Mouse (Mus musculus) heart, embryonic 13.5 days (tissue): Measurements from ENCODE around the gene Rptor. TPM values are rescaled to one million over a fixed set of nuclear protein-coding genes. Genes with fewer than 3 reads are reported as not detected.

ENCODE experiments used
- ATAC-seq: fragments of 200-750 bp; cut with Nextera tagmentation; 2 replicates; pipeline ENCODE4 v1.8.0; 2017; ENCODE audit warnings: moderate TSS enrichment; ENCODE audit not compliant: insufficient number of reproducible peaks, low FRiP score, low TSS enrichment; ENCODE audit errors: extremely low read depth
- H3K27ac ChIP-seq: fragments of 300-500 bp; sonication (generic); replicated peaks from 2 replicates; pipeline ENCODE4 v1.5.1; 2015; ENCODE audit warnings: moderate library complexity, mild to moderate bottlenecking, inconsistent platforms
- H3K27me3 ChIP-seq: fragments of 300-500 bp; sonication (generic); replicated peaks from 2 replicates; pipeline ENCODE4 v1.6.1; 2015; ENCODE audit warnings: mild to moderate bottlenecking, inconsistent platforms
- H3K36me3 ChIP-seq: fragments of 300-500 bp; sonication (generic); 2 replicates; pipeline ENCODE4 v1.6.1; 2015; ENCODE audit warnings: mild to moderate bottlenecking, inconsistent platforms
- H3K4me1 ChIP-seq: fragments of 300-500 bp; sonication (generic); 2 replicates; pipeline ENCODE4 v1.6.1; 2015; ENCODE audit warnings: inconsistent platforms
- H3K4me2 ChIP-seq: fragments of 300-500 bp; sonication (generic); 2 replicates; pipeline ENCODE4 v1.6.1; 2015; ENCODE audit warnings: inconsistent platforms, mild to moderate bottlenecking, moderate library complexity
- H3K4me3 ChIP-seq: fragments of 300-500 bp; sonication (generic); 2 replicates; pipeline ENCODE4 v1.5.1; 2015; ENCODE audit warnings: moderate library complexity, mild to moderate bottlenecking, inconsistent platforms
- H3K9ac ChIP-seq: fragments of 300-500 bp; sonication (generic); 2 replicates; pipeline ENCODE4 v1.6.1; 2015; ENCODE audit warnings: inconsistent platforms, mild to moderate bottlenecking, moderate library complexity
- H3K9me3 ChIP-seq: fragments of 300-500 bp; sonication (generic); 2 replicates; pipeline ENCODE4 v1.6.1; 2016; ENCODE audit warnings: inconsistent platforms
- WGBS: fragments of 180-500 bp; shearing (Covaris S2); methylation state at CpG from one replicate; pipeline ENCODE4 v1.1.7; 2015; ENCODE audit warnings: mixed read lengths; 5-methylcytosine and 5-hydroxymethylcytosine counted together
- polyA plus RNA-seq: library from polyadenylated mRNA; unstranded; fragments of >200 nt; fragmentation: Nextera tagmentation; extraction: Ambion mirVana; gene quantifications from 2 replicates; pipeline ENCODE4 v1.2.1, GENCODE M21; 2015

Rptor gene
- polyA plus RNA-seq, 1 experiment from 2014 or later: 7.0 TPM

DNA sequence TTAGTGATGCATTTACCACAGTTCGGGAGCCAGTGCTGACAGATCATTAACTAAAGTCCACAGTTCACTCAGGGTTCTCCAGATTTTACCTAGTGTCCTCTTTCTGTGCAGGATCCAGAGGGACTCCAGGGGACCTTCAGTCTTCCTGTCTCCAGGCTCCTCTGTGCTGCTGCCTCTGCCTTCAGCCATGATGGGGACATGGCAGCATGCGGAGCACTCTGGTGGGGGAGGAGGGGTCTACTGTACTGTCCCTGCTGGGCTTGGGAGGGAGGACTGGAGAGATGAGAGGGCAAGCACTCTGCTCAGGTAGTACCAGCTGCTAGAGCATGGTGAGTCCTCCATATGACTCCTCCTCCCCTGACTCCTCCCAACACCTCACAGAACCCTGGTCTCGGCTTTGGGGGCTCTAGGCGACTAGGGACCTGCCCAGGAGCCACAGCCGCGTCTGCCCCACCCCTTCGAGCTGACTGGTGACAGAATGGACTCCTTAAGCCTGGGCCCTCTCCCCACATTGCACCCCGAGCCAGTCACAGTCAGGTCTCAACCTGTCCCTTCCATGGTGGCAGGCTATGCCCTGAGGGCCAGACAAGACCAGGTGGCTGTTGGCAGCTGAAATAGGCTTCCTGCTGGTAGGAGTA lies 336.5 kb downstream of the Rptor start:
- no peak overlapping the region for H3K9ac ChIP-seq
- H3K4me3 ChIP-seq: no peak overlapping the region
- H3K4me1 ChIP-seq: peaks cover 50% of the 10 kb centered on the region
- 60% methylated on average over 8 of the region's 8 CpGs for WGBS
- no peak overlapping the region for H3K4me2 ChIP-seq
- ATAC-seq: no peak
- no peaks in the 10 kb centered on the region for H3K9me3 ChIP-seq
- H3K27ac ChIP-seq: no peak overlapping the region
- no peaks in the 10 kb centered on the region for H3K36me3 ChIP-seq
- H3K27me3 ChIP-seq: peaks cover 52% of the 10 kb centered on the region

DNA sequence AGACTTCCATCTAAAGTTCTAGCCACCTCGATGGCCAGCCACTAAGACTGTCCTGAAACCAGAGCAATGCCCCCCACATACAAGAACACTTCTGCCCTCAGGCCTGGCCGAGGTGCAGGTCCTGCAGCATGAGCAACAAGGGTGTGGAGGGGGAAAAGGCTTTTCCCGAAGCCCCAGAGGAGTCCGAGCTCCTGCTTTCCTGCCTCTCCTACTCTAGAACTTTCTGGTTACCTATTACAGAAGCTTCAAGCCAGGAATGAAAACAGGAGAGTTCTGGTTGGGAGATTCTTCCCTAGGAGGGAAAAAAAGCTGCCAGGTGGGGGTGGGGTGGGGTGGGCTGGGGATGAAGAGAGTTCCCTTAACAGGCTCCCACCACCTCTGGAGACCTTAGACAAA lies 337.0 kb downstream of the Rptor start:
- Histone ChIP-seq H3K4me3 (no peak overlapping the region), H3K9me3 (no peaks in the 10 kb centered on the region), H3K9ac (no peak overlapping the region), H3K27me3 (peaks cover 54% of the 10 kb centered on the region), H3K27ac (no peak overlapping the region), H3K36me3 (no peaks in the 10 kb centered on the region), H3K4me2 (no peak overlapping the region), H3K4me1 (peaks cover 55% of the 10 kb centered on the region)
- ATAC-seq: no peak
- WGBS: 62% methylated on average over 4 of the region's 4 CpGs

- ATAC-seq: no peak
- H3K4me1 ChIP-seq: peaks cover 59% of the 10 kb centered on the region
- H3K4me2 ChIP-seq: no peak overlapping the region
- no peak overlapping the region for H3K27ac ChIP-seq
- no peaks in the 10 kb centered on the region for H3K36me3 ChIP-seq
- no peak overlapping the region for H3K4me3 ChIP-seq
- no peak overlapping the region for H3K9ac ChIP-seq
- WGBS: 66% methylated on average over 11 of the region's 11 CpGs
- no peaks in the 10 kb centered on the region for H3K9me3 ChIP-seq
- peaks cover 54% of the 10 kb centered on the region for H3K27me3 ChIP-seq
Observed at GRCm38 (mm10) chr11:119940142-119940541, 337.4 kb downstream of the Rptor start.

- Histone ChIP-seq H3K27me3 (peaks cover 48% of the 10 kb centered on the region), H3K27ac (no peak overlapping the region), H3K36me3 (no peaks in the 10 kb centered on the region), H3K9ac (peak overlapping the region; percentile 79), H3K9me3 (no peaks in the 10 kb centered on the region), H3K4me3 (peak overlapping the region; percentile 83), H3K4me2 (peak overlapping the region; percentile 76), H3K4me1 (peaks cover 63% of the 10 kb centered on the region)
- no peak for ATAC-seq
- 8% methylated on average over 8 of the region's 8 CpGs for WGBS
Observed at GRCm38 (mm10) chr11:119941794-119942193, 339.1 kb downstream of the Rptor start.

GRCm38 (mm10) chr11:119942201-119942726 lies 339.6 kb downstream of the Rptor start:
- Histone ChIP-seq H3K27me3 (peaks cover 45% of the 10 kb centered on the region), H3K9me3 (no peaks in the 10 kb centered on the region), H3K4me2 (peak overlapping the region; percentile 76), H3K4me3 (peak overlapping the region; percentile 83), H3K9ac (peak overlapping the region; percentile 79), H3K4me1 (peaks cover 59% of the 10 kb centered on the region), H3K36me3 (no peaks in the 10 kb centered on the region), H3K27ac (peak overlapping the region; percentile 58)
- ATAC-seq: no peak
- WGBS: under 1% methylated on average over 43 of the region's 43 CpGs

GRCm38 (mm10) chr11:119942727-119943427 lies 340.2 kb downstream of the Rptor start, which contains the start of gene Baiap2:
Gene Baiap2 (plus strand): TSS chr11:119942763.
- H3K4me3 ChIP-seq: peak within 1 kb of the TSS; percentile 83
- H3K9me3 ChIP-seq: no peaks in the 10 kb centered on the region
- H3K9ac ChIP-seq: peak within 1 kb of the TSS; percentile 91
- H3K4me2 ChIP-seq: peak within 1 kb of the TSS; percentile 99
- under 1% methylated on average over 78 of the region's 79 CpGs for WGBS
- H3K27ac ChIP-seq: peak within 1 kb of the TSS; percentile 67
- peaks cover 56% of the 10 kb centered on the region for H3K4me1 ChIP-seq
- H3K36me3 ChIP-seq: no peaks in the 10 kb centered on the region
- ATAC-seq: peak; percentile 93
- peaks cover 42% of the 10 kb centered on the region for H3K27me3 ChIP-seq

GRCm38 (mm10) chr11:119943428-119943988 lies 340.8 kb downstream of the Rptor start:
- ATAC-seq: no peak
- H3K27me3 ChIP-seq: peaks cover 35% of the 10 kb centered on the region
- peak overlapping the region; percentile 91 for H3K9ac ChIP-seq
- peak overlapping the region; percentile 67 for H3K27ac ChIP-seq
- no peaks in the 10 kb centered on the region for H3K9me3 ChIP-seq
- H3K4me3 ChIP-seq: peak overlapping the region; percentile 83
- peak overlapping the region; percentile 99 for H3K4me2 ChIP-seq
- WGBS: 5% methylated on average over 32 of the region's 32 CpGs
- H3K4me1 ChIP-seq: peaks cover 56% of the 10 kb centered on the region
- no peaks in the 10 kb centered on the region for H3K36me3 ChIP-seq

DNA sequence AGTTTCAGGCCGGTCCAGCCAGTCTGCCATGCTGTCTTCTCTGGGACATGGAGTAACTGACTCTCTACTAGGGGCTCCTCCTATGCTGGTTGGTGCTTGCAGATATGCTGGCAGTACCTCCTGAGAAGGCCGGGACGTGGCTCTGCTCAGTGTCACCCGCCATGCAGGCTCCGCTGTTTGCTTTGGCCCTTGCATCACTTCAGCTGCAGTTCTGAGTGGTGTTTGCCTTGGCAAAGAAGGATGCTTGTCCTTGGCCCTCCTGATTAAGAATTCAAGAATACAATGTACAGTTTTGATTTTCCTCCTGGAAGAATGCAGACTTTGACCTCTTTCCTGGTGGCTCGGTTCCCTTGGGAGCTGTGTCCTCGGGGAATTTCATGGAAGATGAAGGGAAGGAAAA lies 342.6 kb downstream of the Rptor start:
- Histone ChIP-seq H3K27ac (peak overlapping the region; percentile 72), H3K27me3 (peaks cover 19% of the 10 kb centered on the region), H3K36me3 (no peaks in the 10 kb centered on the region), H3K4me2 (peak overlapping the region; percentile 99), H3K9ac (no peak overlapping the region; the same call in 1 of the 2 replicates), H3K4me1 (peaks cover 69% of the 10 kb centered on the region), H3K9me3 (no peaks in the 10 kb centered on the region), H3K4me3 (peak overlapping the region; percentile 83)
- 56% methylated on average over 7 of the region's 7 CpGs for WGBS
- no peak for ATAC-seq

GRCm38 (mm10) chr11:119947426-119947825 lies 344.7 kb downstream of the Rptor start:
- Histone ChIP-seq H3K36me3 (no peaks in the 10 kb centered on the region), H3K4me3 (no peak overlapping the region), H3K4me1 (peaks cover 71% of the 10 kb centered on the region), H3K27me3 (0 out of 2 replicates have a peak, but pooled peaks cover 4% of the 10 kb centered on the region), H3K9me3 (no peaks in the 10 kb centered on the region), H3K9ac (no peak overlapping the region), H3K27ac (no peak overlapping the region), H3K4me2 (no peak overlapping the region)
- ATAC-seq: no peak
- WGBS: 89% methylated on average over 1 of the region's 1 CpGs

DNA sequence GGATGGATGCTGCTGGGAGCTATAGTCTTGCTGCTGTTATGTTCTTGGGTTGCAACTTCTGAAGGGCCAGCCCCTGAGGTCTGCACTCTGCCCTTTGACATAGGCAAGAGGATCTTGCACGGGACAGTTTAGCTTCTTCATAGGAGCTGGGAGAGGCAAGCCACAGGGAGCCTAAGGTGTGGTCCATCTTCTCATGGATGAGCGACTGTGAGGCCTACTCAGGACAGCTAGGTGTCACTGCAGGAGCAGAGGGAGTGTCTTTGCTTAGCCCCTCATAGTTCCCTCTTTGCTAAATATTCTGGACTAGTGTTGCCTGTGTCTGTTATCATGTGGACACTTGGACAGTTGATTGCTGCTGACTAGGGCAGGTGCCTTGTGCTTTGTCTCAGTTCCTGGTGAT lies 345.2 kb downstream of the Rptor start:
- ATAC-seq: no peak
- peaks cover 76% of the 10 kb centered on the region for H3K4me1 ChIP-seq
- WGBS: 45% methylated on average over 2 of the region's 2 CpGs

DNA sequence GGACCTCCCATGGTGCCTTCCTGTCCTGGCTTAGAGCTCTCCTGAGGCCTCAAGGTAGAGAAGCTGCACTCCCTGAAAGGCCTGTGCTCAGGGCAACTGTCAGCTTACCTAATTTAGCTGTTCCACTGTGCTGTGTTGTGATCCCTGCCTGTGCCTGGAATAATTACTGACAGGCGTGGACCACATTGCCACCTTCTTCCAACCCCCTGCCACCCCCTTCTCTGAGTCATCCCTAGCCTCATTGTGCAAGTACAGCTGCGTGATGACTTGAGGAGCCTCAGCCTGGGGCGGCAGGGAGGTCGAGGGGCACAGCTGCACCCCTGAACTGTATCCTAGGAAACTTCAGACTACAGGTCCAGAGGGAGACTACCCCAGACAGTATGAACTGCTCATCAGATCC lies 345.6 kb downstream of the Rptor start:
- Histone ChIP-seq H3K4me3 (no peak overlapping the region), H3K27me3 (0 out of 2 replicates have a peak, but pooled peaks cover 4% of the 10 kb centered on the region), H3K4me1 (peaks cover 77% of the 10 kb centered on the region), H3K27ac (no peak overlapping the region; the same call in 1 of the 2 replicates), H3K9ac (peak overlapping the region; percentile 45; the same call in 1 of the 2 replicates), H3K4me2 (no peak overlapping the region), H3K36me3 (no peaks in the 10 kb centered on the region), H3K9me3 (no peaks in the 10 kb centered on the region)
- WGBS: 58% methylated on average over 4 of the region's 4 CpGs
- ATAC-seq: no peak

More for the DNA sequence above, 345.2 kb downstream of the Rptor start:
- Histone ChIP-seq H3K4me3 (no peak overlapping the region), H3K9ac (0 out of 2 replicates have a peak overlapping the region, but pooled peaks have one; percentile 45), H3K9me3 (no peaks in the 10 kb centered on the region), H3K27me3 (0 out of 2 replicates have a peak, but pooled peaks cover 4% of the 10 kb centered on the region), H3K36me3 (no peaks in the 10 kb centered on the region), H3K4me2 (no peak overlapping the region), H3K27ac (no peak overlapping the region; the same call in 1 of the 2 replicates)
